In genomic region chr7:24459440-24459839, GRCm38 (mm10) we compare ENCODE assay signal across 1 mouse cellular context.
TF ChIP-seq lines count a peak whose summit lies in the region.

No protein-coding gene starts in this region.

TF ChIP-seq in myocyte, 11 proteins besides CTCF, POLR2A, EP300 and RAD21 (continued from another document):
- no peak for TF ChIP-seq REST (IDR thresholded peaks at IDR 0.05; ENCODE audit: insufficient read depth, insufficient read length)
- TF ChIP-seq POLR2AphosphoS2 (IDR thresholded peaks at IDR 0.05; ENCODE audit: insufficient read length, low read depth) = no peak
- no peak for TF ChIP-seq SRF (IDR thresholded peaks at IDR 0.05; ENCODE audit: control insufficient read depth, insufficient read length, low read depth)
- no peak for TF ChIP-seq CEBPB (IDR thresholded peaks at IDR 0.05; ENCODE audit: insufficient read depth, poor library complexity, severe bottlenecking)
